ENCODE assay signal across 29 mouse cellular contexts in genomic region chr19:41705416-41705815, GRCm38 (mm10). TPM values are rescaled to one million over a fixed set of nuclear protein-coding genes. Genes with fewer than 3 reads are reported as not detected.
DNase-seq lines count a peak whose midpoint lies in the region; ATAC-seq and TF ChIP-seq lines count a peak whose summit lies in the region.
"Had no signal": no experiment of that assay in that cellular context is flagged by ENCODE, and none has a peak within 500 bp of the region (broad histone marks: within the 10 kb centered on the region; RNA-seq: fewer than 3 reads in every experiment).

No protein-coding gene starts in this region.

- peaks cover 62% of the 10 kb centered on the region for H3K4me1 ChIP-seq in hindbrain, embryonic 10.5 days (replicated peaks)
- H3K4me1 ChIP-seq in hindbrain, postnatal 0 days (ENCODE audit: insufficient read depth, low read length) = 0 out of 2 replicates have a peak, but pooled peaks cover 8% of the 10 kb centered on the region
- H3K4me1 ChIP-seq in midbrain, embryonic 12.5 days = peaks cover 32% of the 10 kb centered on the region
- H3K4me1 ChIP-seq in midbrain, embryonic 15.5 days = peaks cover 33% of the 10 kb centered on the region
- peaks cover 57% of the 10 kb centered on the region for H3K4me1 ChIP-seq in hindbrain, embryonic 13.5 days (replicated peaks)
- H3K4me1 ChIP-seq in neural tube, embryonic 13.5 days (replicated peaks) = peaks cover 57% of the 10 kb centered on the region
- H3K4me1 ChIP-seq: lung, embryonic 15.5 days had no signal

- no peak for ATAC-seq in hindbrain, postnatal 0 days
- no peak for ATAC-seq in midbrain, embryonic 12.5 days (ENCODE audit: low FRiP score, low read depth)
- no peak for ATAC-seq in midbrain, embryonic 15.5 days (replicated peaks)
- ATAC-seq in hindbrain, embryonic 13.5 days (ENCODE audit: low FRiP score) = peak; percentile 28; the same call in 1 of the 2 replicates
- peak; percentile 20 for ATAC-seq in neural tube, embryonic 13.5 days (ENCODE audit: low read depth)
- no peak for ATAC-seq in megakaryocyte, adult 5-6 weeks (ENCODE audit: poor library complexity, severe bottlenecking)
- ATAC-seq: forebrain, embryonic 16.5 days; Patski had no signal

- no peak overlapping the region for H3K4me3 ChIP-seq in hindbrain, embryonic 10.5 days
- H3K4me3 ChIP-seq in hindbrain, postnatal 0 days (ENCODE audit: low read length) = no peak overlapping the region
- no peak overlapping the region for H3K4me3 ChIP-seq in midbrain, embryonic 12.5 days
- H3K4me3 ChIP-seq in midbrain, embryonic 15.5 days = no peak overlapping the region
- no peak overlapping the region for H3K4me3 ChIP-seq in hindbrain, embryonic 13.5 days
- no peak overlapping the region; the same call in 1 of the 2 replicates for H3K4me3 ChIP-seq in neural tube, embryonic 13.5 days
- H3K4me3 ChIP-seq: erythroblast, embryonic 14.5 days; heart, adult 2 months; heart, embryonic 12.5 days; lung, embryonic 15.5 days had no signal

- 27% methylated on average over 12 of the region's 12 CpGs for WGBS in hindbrain, embryonic 10.5 days
- WGBS in hindbrain, postnatal 0 days = 24% methylated on average over 12 of the region's 12 CpGs
- 30% methylated on average over 12 of the region's 12 CpGs for WGBS in midbrain, embryonic 12.5 days
- 23% methylated on average over 12 of the region's 12 CpGs for WGBS in midbrain, embryonic 15.5 days
- WGBS in hindbrain, embryonic 13.5 days = 17% methylated on average over 12 of the region's 12 CpGs
- WGBS in neural tube, embryonic 13.5 days = 8% methylated on average over 12 of the region's 12 CpGs

- H3K27ac ChIP-seq in hindbrain, embryonic 10.5 days = peak overlapping the region; percentile 57
- H3K27ac ChIP-seq in hindbrain, postnatal 0 days = no peak overlapping the region
- H3K27ac ChIP-seq in midbrain, embryonic 12.5 days (replicated peaks) = 0 out of 2 replicates have a peak overlapping the region, but pooled peaks have one; percentile 21
- no peak overlapping the region for H3K27ac ChIP-seq in midbrain, embryonic 15.5 days
- H3K27ac ChIP-seq in hindbrain, embryonic 13.5 days = peak overlapping the region; percentile 80
- H3K27ac ChIP-seq in neural tube, embryonic 13.5 days (replicated peaks) = peak overlapping the region; percentile 86
- H3K27ac ChIP-seq: heart, adult 2 months; liver, embryonic 14.5 days; lung, embryonic 15.5 days had no signal

- peaks cover 91% of the 10 kb centered on the region for H3K27me3 ChIP-seq in hindbrain, embryonic 10.5 days (ENCODE audit: insufficient read depth, poor library complexity, severe bottlenecking)
- H3K27me3 ChIP-seq in hindbrain, postnatal 0 days (ENCODE audit: insufficient read depth, low read length) = 0 out of 2 replicates have a peak, but pooled peaks cover 3% of the 10 kb centered on the region
- peaks cover 42% of the 10 kb centered on the region for H3K27me3 ChIP-seq in midbrain, embryonic 12.5 days
- H3K27me3 ChIP-seq in midbrain, embryonic 15.5 days (replicated peaks) = no peaks in the 10 kb centered on the region; the same call in 1 of the 2 replicates
- peaks cover 22% of the 10 kb centered on the region for H3K27me3 ChIP-seq in hindbrain, embryonic 13.5 days
- peaks cover 9% of the 10 kb centered on the region for H3K27me3 ChIP-seq in neural tube, embryonic 13.5 days
- H3K27me3 ChIP-seq: lung, embryonic 15.5 days had no signal

- no peak overlapping the region for H3K9ac ChIP-seq in hindbrain, postnatal 0 days (replicated peaks; ENCODE audit: low read length)
- H3K9ac ChIP-seq in midbrain, embryonic 12.5 days (replicated peaks) = no peak overlapping the region
- no peak overlapping the region for H3K9ac ChIP-seq in midbrain, embryonic 15.5 days
- H3K9ac ChIP-seq in hindbrain, embryonic 13.5 days = no peak overlapping the region
- peak overlapping the region; percentile 49; the same call in 1 of the 2 replicates for H3K9ac ChIP-seq in neural tube, embryonic 13.5 days
- H3K9ac ChIP-seq: heart, embryonic 12.5 days; liver, embryonic 14.5 days; lung, embryonic 15.5 days had no signal

- no peak overlapping the region for H3K4me2 ChIP-seq in hindbrain, postnatal 0 days (ENCODE audit: low read depth, low read length)
- no peak overlapping the region for H3K4me2 ChIP-seq in midbrain, embryonic 12.5 days (replicated peaks)
- H3K4me2 ChIP-seq in midbrain, embryonic 15.5 days = no peak overlapping the region
- H3K4me2 ChIP-seq in hindbrain, embryonic 13.5 days = 0 out of 2 replicates have a peak overlapping the region, but pooled peaks have one; percentile 5
- peak overlapping the region; percentile 30 for H3K4me2 ChIP-seq in neural tube, embryonic 13.5 days
- H3K4me2 ChIP-seq: heart, embryonic 12.5 days; lung, embryonic 15.5 days had no signal

- H3K9me3 ChIP-seq in hindbrain, embryonic 10.5 days = no peaks in the 10 kb centered on the region
- no peaks in the 10 kb centered on the region for H3K9me3 ChIP-seq in hindbrain, postnatal 0 days (ENCODE audit: low read length)
- no peaks in the 10 kb centered on the region for H3K9me3 ChIP-seq in midbrain, embryonic 12.5 days
- H3K9me3 ChIP-seq in midbrain, embryonic 15.5 days = no peaks in the 10 kb centered on the region
- H3K9me3 ChIP-seq in hindbrain, embryonic 13.5 days = no peaks in the 10 kb centered on the region
- no peaks in the 10 kb centered on the region for H3K9me3 ChIP-seq in neural tube, embryonic 13.5 days
- H3K9me3 ChIP-seq: heart, embryonic 12.5 days; lung, embryonic 15.5 days had no signal

- no peaks in the 10 kb centered on the region for H3K36me3 ChIP-seq in hindbrain, embryonic 10.5 days
- no peaks in the 10 kb centered on the region for H3K36me3 ChIP-seq in hindbrain, postnatal 0 days (ENCODE audit: insufficient read depth, low read length)
- no peaks in the 10 kb centered on the region for H3K36me3 ChIP-seq in midbrain, embryonic 12.5 days
- H3K36me3 ChIP-seq in midbrain, embryonic 15.5 days (replicated peaks) = no peaks in the 10 kb centered on the region
- H3K36me3 ChIP-seq in hindbrain, embryonic 13.5 days = no peaks in the 10 kb centered on the region; the same call in 1 of the 2 replicates
- H3K36me3 ChIP-seq in neural tube, embryonic 13.5 days = no peaks in the 10 kb centered on the region
- H3K36me3 ChIP-seq: heart, embryonic 12.5 days; lung, embryonic 15.5 days had no signal

- peak; percentile 36 for DNase-seq in hindbrain, embryonic 10.5 days (ENCODE audit: low spot score)
- no peak for DNase-seq in hindbrain, postnatal 0 days (ENCODE audit: low spot score)
- no peak for DNase-seq in retina, postnatal 1 day
- DNase-seq: adrenal gland, postnatal 10 days; cerebellum, adult 8-10 months; cerebellum, postnatal 25 days; heart, adult 2 months; heart, postnatal 4 days; kidney, adult 2 months; kidney, postnatal 4 days; layer of hippocampus, adult 9-11 months; liver; right cerebral cortex, adult 18-20 months; right cerebral cortex, postnatal 4 days; thymus, adult 2 months; thymus, postnatal 4 days had no signal

- TF ChIP-seq CTCF in hindbrain, postnatal 0 days (IDR thresholded peaks at IDR 0.05; ENCODE audit: low read depth) = no peak

RNA-seq across cellular contexts. Expression of gene Slit1, which starts 38.0 kb away (rescaled TPM):
- polyA plus RNA-seq in hindbrain, embryonic 10.5 days (2016; fragmentation: Nextera tagmentation; extraction: Ambion mirVana) = 13.9 and 18.0 TPM in 2 replicates
- 69.2 and 78.5 TPM in 2 replicates for total RNA-seq in hindbrain, postnatal 0 days (2014; rRNA removed)
- polyA plus RNA-seq in hindbrain, postnatal 0 days (2015; fragmentation: Nextera tagmentation; extraction: Ambion mirVana) = 10.8 and 13.3 TPM in 2 replicates
- polyA plus RNA-seq in midbrain, embryonic 12.5 days (2016; fragmentation: Nextera tagmentation; extraction: Ambion mirVana) = 12.2 and 14.8 TPM in 2 replicates
- polyA plus RNA-seq in midbrain, embryonic 15.5 days (2015; fragmentation: Nextera tagmentation; extraction: Ambion mirVana) = 23.9 and 26.7 TPM in 2 replicates
- 22.3 and 25.6 TPM in 2 replicates for polyA plus RNA-seq in hindbrain, embryonic 13.5 days (2015; fragmentation: Nextera tagmentation; extraction: Ambion mirVana)
- 34.2 and 35.8 TPM in 2 replicates for polyA plus RNA-seq in neural tube, embryonic 13.5 days (2015; fragmentation: Nextera tagmentation; extraction: Ambion mirVana)
- 0.05 and 0.29 TPM in 2 replicates for total RNA-seq in megakaryocyte, adult 5-6 weeks (2015)
- total RNA-seq in megakaryocyte, adult 5-6 weeks (2017) = not detected in 2 replicates
- total RNA-seq: heart, postnatal 4 days; monocyte, adult 5-6 weeks had no signal
- polyA plus RNA-seq: heart, postnatal 0 days had no signal

Comparison
In these comparisons a context has a peak if more than half of its experiments do, and no peak if none do; other contexts are left out.
1. H3K27ac ChIP-seq: peak in hindbrain, embryonic 10.5 days (single experiment), midbrain, embryonic 12.5 days (single experiment), hindbrain, embryonic 13.5 days (single experiment) and neural tube, embryonic 13.5 days (single experiment); none in hindbrain, postnatal 0 days (single experiment) and midbrain, embryonic 15.5 days (single experiment).
2. ATAC-seq: peak in hindbrain, embryonic 13.5 days (single experiment) and neural tube, embryonic 13.5 days (single experiment); none in hindbrain, postnatal 0 days (single experiment), midbrain, embryonic 12.5 days (single experiment), midbrain, embryonic 15.5 days (single experiment) and megakaryocyte, adult 5-6 weeks (single experiment).
3. H3K4me2 ChIP-seq: peak in hindbrain, embryonic 13.5 days (single experiment) and neural tube, embryonic 13.5 days (single experiment); none in hindbrain, postnatal 0 days (single experiment), midbrain, embryonic 12.5 days (single experiment) and midbrain, embryonic 15.5 days (single experiment).